Mouse (Mus musculus): ENCODE results near the gene 9530068E07Rik. TPM values are rescaled to one million over a fixed set of nuclear protein-coding genes. Genes with fewer than 3 reads are reported as not detected.

The 9530068E07Rik gene
- total and polyA plus RNA-seq, 3 experiments = 75.7 to 85.9 TPM; not detected in 1

DNA sequence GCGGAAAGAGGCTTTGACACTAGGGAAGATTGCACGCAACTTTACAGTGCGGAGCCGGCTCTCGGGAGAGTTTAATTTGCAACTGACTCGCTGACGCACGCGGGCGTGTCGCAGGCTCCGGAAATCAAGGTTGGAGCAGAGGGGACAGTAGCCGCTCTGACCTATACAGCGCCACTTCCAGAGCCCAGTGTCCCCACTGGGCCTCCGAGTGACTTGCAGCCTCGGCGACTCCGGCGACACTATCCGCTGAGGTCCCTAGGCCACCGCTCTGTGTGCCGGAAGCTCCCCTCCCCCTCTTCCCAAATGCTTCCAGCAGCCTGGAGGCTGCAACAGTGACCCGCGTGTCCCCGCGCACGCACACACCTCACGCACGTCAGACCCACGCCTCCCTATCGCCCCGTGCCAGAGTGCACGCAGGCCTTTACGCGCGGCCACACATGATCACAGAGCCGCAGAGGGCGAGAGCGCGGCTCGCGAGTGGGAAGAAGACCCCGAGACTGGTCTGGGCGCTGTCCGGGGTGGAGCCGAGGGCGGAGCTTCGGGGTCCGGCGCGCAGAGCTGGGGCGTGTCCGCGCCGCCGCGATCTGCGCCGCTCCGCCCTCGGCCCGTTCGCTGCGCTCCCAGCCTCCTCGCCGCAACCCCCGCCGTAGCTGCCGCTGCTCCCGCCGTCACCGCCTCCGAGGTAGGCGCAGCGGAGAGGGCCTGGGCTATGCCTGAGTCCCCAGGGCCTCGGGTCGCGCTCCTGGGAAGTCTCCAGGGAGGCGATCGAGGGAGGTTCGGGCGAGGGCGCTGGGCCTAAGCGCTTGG, 35.6 kb upstream of the 9530068E07Rik start, which contains the start of gene Vdac1 (continued):
- TF ChIP-seq USF1 (IDR thresholded peaks at IDR 0.05; ENCODE audit: low read depth, low read length) = no peak; the same call in 1 of the 2 replicates
- TF ChIP-seq MYB (IDR thresholded peaks at IDR 0.05; ENCODE audit: low read depth, low read length) = 0 out of 2 replicates have a peak, but pooled peaks have one; percentile 26

DNA sequence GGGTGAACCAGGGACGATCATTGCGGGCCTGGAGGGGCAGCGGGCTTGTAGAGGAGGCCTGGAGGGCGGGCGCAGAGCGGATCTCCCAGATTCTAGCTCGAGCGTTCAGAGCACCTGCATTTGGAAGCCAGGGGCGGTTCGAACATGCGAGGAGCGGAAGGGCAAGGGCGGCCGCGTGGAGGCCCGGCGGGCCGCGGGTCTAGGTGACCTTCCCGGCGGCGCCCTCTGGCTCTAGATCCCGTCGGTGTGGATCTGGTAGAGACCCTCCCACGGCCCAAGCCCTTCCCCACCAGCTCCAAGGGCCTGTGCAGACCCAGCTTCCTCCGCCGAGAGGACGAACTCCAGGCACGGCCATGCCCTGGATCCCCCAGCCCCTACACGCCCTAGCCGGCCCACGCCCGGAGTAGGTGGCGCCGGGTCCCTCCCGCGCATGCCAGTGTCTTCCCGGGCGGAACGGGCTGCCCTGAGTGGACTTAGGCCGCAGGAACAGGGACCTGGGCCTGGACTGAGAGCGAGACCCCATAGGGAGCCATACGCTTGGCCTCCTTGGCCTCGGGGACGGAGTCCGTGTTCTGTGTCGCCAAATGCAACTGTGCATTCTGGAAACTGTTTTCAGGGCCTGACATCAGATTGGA, 34.8 kb upstream of the 9530068E07Rik start:
- peaks cover 60% of the 10 kb centered on the region for H3K79me2 ChIP-seq (ENCODE audit: control insufficient read depth, insufficient read depth, low read length, poor library complexity)
- no peaks in the 10 kb centered on the region for H3K27me3 ChIP-seq (ENCODE audit: control insufficient read depth in 1 of 2, insufficient read depth in 2 of 2, low read length in 2 of 2)
- TF ChIP-seq NELFE (IDR thresholded peaks at IDR 0.05; ENCODE audit: low read depth, low read length) (0 out of 2 replicates have a peak, but pooled peaks have one; percentile 13), SIN3A (IDR thresholded peaks at IDR 0.05; ENCODE audit: low read length) (0 out of 2 replicates have a peak, but pooled peaks have one; percentile 3), UBTF (IDR thresholded peaks at IDR 0.05; ENCODE audit: borderline replicate concordance, insufficient read depth, low read depth, low read length) (0 out of 2 replicates have a peak, but pooled peaks have one; percentile 66), MXI1 (IDR thresholded peaks at IDR 0.05; ENCODE audit: low read depth, low read length) (peak; percentile 11; the same call in 1 of the 2 replicates), MYC (IDR thresholded peaks at IDR 0.05; ENCODE audit: low read depth, low read length) (no peak), MAZ (IDR thresholded peaks at IDR 0.05; ENCODE audit: low read depth, low read length) (0 out of 2 replicates have a peak, but pooled peaks have one; percentile 9), ETS1 (IDR thresholded peaks at IDR 0.05; ENCODE audit: low read depth, low read length) (0 out of 2 replicates have a peak, but pooled peaks have one; percentile 6), NRF1 (IDR thresholded peaks at IDR 0.05; ENCODE audit: insufficient read depth, low read depth, low read length, poor library complexity, severe bottlenecking) (peak; percentile 68), EP300 (IDR thresholded peaks at IDR 0.05; ENCODE audit: low read depth in 1 of 2, low read length in 2 of 2) (no peak)
- peaks cover 5 to 36% of the 10 kb centered on the region in 2 experiments; a peak in 3 of 4 replicates for H3K36me3 ChIP-seq (ENCODE audit: control insufficient read depth in 1 of 2, insufficient read depth in 2 of 2, low read length in 2 of 2)
- H3K4me3 ChIP-seq (ENCODE audit: control insufficient read depth in 1 of 2, insufficient read depth in 1 of 2, low read depth in 2 of 2, low read length in 2 of 2) = peak overlapping the region; percentile 72 to 81
- peak overlapping the region; percentile 93 for H3K9ac ChIP-seq (ENCODE audit: control insufficient read depth, low read depth, low read length, poor library complexity, severe bottlenecking)
- peak; percentile 63 for DNase-seq (ENCODE audit: low read depth, low spot score)
- H3K9me3 ChIP-seq (replicated peaks; ENCODE audit: insufficient read depth, low read length) = no peaks in the 10 kb centered on the region
- peaks cover 19 to 41% of the 10 kb centered on the region in 2 experiments for H3K4me1 ChIP-seq (ENCODE audit: control insufficient read depth in 1 of 2, insufficient read depth in 2 of 2, low read length in 2 of 2)
- H3K27ac ChIP-seq (ENCODE audit: control insufficient read depth, low read depth, low read length) = peak overlapping the region; percentile 77

DNA sequence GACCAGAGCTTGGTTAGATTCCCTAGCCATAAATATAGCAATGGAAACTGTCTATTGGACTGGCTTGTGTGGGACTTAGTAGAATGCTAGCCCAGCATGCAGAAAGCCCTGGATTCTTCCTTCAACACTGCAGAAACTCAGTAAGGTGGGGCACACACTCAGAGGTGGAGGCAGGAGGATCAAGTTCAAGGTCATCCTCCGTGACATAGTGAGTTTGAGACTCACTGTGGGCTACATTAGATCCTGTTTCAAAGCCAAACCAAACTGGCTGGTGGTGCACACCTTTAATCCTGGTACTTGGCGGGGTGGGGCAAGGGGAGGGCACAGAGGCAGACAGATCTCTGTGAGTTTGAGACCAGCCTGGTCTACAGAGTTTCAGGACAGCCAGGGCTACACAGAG, 31.9 kb upstream of the 9530068E07Rik start:
- Histone ChIP-seq H3K9ac (ENCODE audit: control insufficient read depth, low read depth, low read length, poor library complexity, severe bottlenecking) (no peak overlapping the region), H3K27ac (ENCODE audit: control insufficient read depth, low read depth, low read length) (no peak overlapping the region), H3K79me2 (ENCODE audit: control insufficient read depth, insufficient read depth, low read length, poor library complexity) (peaks cover 88% of the 10 kb centered on the region), H3K4me1 (ENCODE audit: control insufficient read depth in 1 of 2, insufficient read depth in 2 of 2, low read length in 2 of 2) (peaks cover 20 to 55% of the 10 kb centered on the region in 2 experiments), H3K27me3 (ENCODE audit: control insufficient read depth in 1 of 2, insufficient read depth in 2 of 2, low read length in 2 of 2) (no peaks in the 10 kb centered on the region), H3K9me3 (replicated peaks; ENCODE audit: insufficient read depth, low read length) (no peaks in the 10 kb centered on the region), H3K36me3 (ENCODE audit: control insufficient read depth in 1 of 2, insufficient read depth in 2 of 2, low read length in 2 of 2) (peaks cover 13 to 54% of the 10 kb centered on the region in 2 experiments), H3K4me3 (ENCODE audit: control insufficient read depth in 1 of 2, insufficient read depth in 1 of 2, low read depth in 2 of 2, low read length in 2 of 2) (no peak overlapping the region)
- TF ChIP-seq EP300 (IDR thresholded peaks at IDR 0.05; ENCODE audit: low read depth in 1 of 2, low read length in 2 of 2) (no peak), CHD1 (IDR thresholded peaks at IDR 0.05; ENCODE audit: low read depth, low read length) (no peak), RCOR1 (IDR thresholded peaks at IDR 0.05; ENCODE audit: low read depth, low read length) (no peak), SMC3 (IDR thresholded peaks at IDR 0.05; ENCODE audit: low read depth, low read length) (no peak), USF1 (IDR thresholded peaks at IDR 0.05; ENCODE audit: low read depth, low read length) (no peak)
- no peak for DNase-seq (ENCODE audit: low read depth, low spot score)

All from MEL (cell line).